In the genomic region with DNA sequence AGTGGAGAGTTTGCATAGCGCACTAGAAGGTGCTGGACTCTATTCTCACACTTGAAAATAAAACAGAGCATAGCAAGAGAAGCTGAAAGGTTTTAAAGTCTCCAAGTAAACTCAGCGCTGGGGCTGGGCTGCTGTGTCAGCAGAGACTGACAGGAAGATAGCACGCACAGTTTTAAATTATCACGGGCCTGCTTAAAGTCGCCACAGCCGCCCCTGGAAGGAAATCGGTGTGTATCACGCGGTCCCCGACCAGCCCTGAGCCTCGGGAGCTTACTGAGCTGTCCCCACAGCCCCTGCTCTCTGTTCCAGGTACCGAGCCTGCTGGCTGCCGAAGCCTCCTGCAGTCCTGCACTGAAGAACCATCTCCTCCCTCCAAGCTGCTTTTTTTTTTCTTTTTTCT, we compare ENCODE assay signal across 12 mouse cellular contexts. TPM values are rescaled to one million over a fixed set of nuclear protein-coding genes. Genes with fewer than 3 reads are reported as not detected.
DNase-seq lines count a peak whose midpoint lies in the region; ATAC-seq lines count a peak whose summit lies in the region.
"Had no signal": no experiment of that assay in that cellular context is flagged by ENCODE, and none has a peak within 500 bp of the region (broad histone marks: within the 10 kb centered on the region; RNA-seq: fewer than 3 reads in every experiment).

No protein-coding gene starts in this region.

- H3K36me3 ChIP-seq in heart, embryonic 10.5 days, result 0 out of 2 replicates have a peak, but pooled peaks cover 2% of the 10 kb centered on the region
- H3K36me3 ChIP-seq in stomach, embryonic 15.5 days, result no peaks in the 10 kb centered on the region

- WGBS in heart, embryonic 10.5 days, result 38% methylated on average over 13 of the region's 13 CpGs
- 45% methylated on average over 13 of the region's 13 CpGs for WGBS in stomach, embryonic 15.5 days

- intact Hi-C loops in left cerebral cortex, postnatal 25 days (cut with DNase I), result no loop called here

- peaks cover 70% of the 10 kb centered on the region for H3K4me1 ChIP-seq in heart, embryonic 10.5 days
- H3K4me1 ChIP-seq in stomach, embryonic 15.5 days, result peaks cover 24% of the 10 kb centered on the region

- no peak for ATAC-seq in stomach, embryonic 15.5 days (ENCODE audit: insufficient read depth, low FRiP score, low read depth)

- no peak overlapping the region for H3K4me3 ChIP-seq in heart, embryonic 10.5 days
- H3K4me3 ChIP-seq in stomach, embryonic 15.5 days (replicated peaks), result no peak overlapping the region

- no peaks in the 10 kb centered on the region for H3K9me3 ChIP-seq in heart, embryonic 10.5 days
- no peaks in the 10 kb centered on the region for H3K9me3 ChIP-seq in stomach, embryonic 15.5 days

- no peak overlapping the region for H3K4me2 ChIP-seq in stomach, embryonic 15.5 days

- H3K27me3 ChIP-seq in heart, embryonic 10.5 days (ENCODE audit: insufficient read depth, poor library complexity, severe bottlenecking), result no peaks in the 10 kb centered on the region
- no peaks in the 10 kb centered on the region for H3K27me3 ChIP-seq in stomach, embryonic 15.5 days (replicated peaks)

- H3K27ac ChIP-seq in heart, embryonic 10.5 days, result peak overlapping the region; percentile 52; the same call in 1 of the 2 replicates
- peak overlapping the region; percentile 57; the same call in 1 of the 2 replicates for H3K27ac ChIP-seq in stomach, embryonic 15.5 days

- no peak for DNase-seq in heart, embryonic 10.5 days (ENCODE audit: low spot score)
- DNase-seq in heart, adult 11 months, result no peak
- peak; percentile 7 for DNase-seq in right cerebral cortex, postnatal 14 days
- no peak for DNase-seq in right cerebral cortex, postnatal 4 days
- peak; percentile 73 for DNase-seq in liver
- no peak for DNase-seq in left cerebral cortex, postnatal 25 days (ENCODE audit: low spot score in 2 of 2)
- no peak for DNase-seq in T-cell, adult 2 months (ENCODE audit: low spot score)
- DNase-seq: B cell, adult 2 months; cerebellum, postnatal 14 days; kidney, adult 18-20 months; spleen, adult 18-20 months had no signal

- no peak overlapping the region for H3K9ac ChIP-seq in stomach, embryonic 15.5 days

RNA-seq across cellular contexts. Expression of gene Slc9a1, which starts 32.5 kb away (rescaled TPM):
- polyA plus RNA-seq in heart, embryonic 10.5 days (2016; fragmentation: Nextera tagmentation; extraction: Ambion mirVana), result 7.6 and 8.2 TPM in 2 replicates
- 8.8 and 9.3 TPM in 2 replicates for polyA plus RNA-seq in stomach, embryonic 15.5 days (2015; fragmentation: Nextera tagmentation; extraction: Ambion mirVana)
- 10 to 100 TPM; 46.0 to 51.9 TPM for total RNA-seq in left cerebral cortex, postnatal 25 days (2021)

RNA-seq across cellular contexts. Expression of gene Wdtc1, which starts 48.7 kb away (rescaled TPM):
- polyA plus RNA-seq in heart, embryonic 10.5 days (2016; fragmentation: Nextera tagmentation; extraction: Ambion mirVana), result 13.4 and 14.2 TPM in 2 replicates
- polyA plus RNA-seq in stomach, embryonic 15.5 days (2015; fragmentation: Nextera tagmentation; extraction: Ambion mirVana), result 18.6 and 24.2 TPM in 2 replicates
- 10 to 100 TPM; 58.0 to 59.7 TPM for total RNA-seq in left cerebral cortex, postnatal 25 days (2021)

Comparison
In these comparisons a context has a peak if more than half of its experiments do, and no peak if none do; other contexts are left out.
1. DNase-seq: peak in right cerebral cortex, postnatal 14 days (single experiment) and liver (single experiment); none in heart, embryonic 10.5 days (single experiment), heart, adult 11 months (single experiment), right cerebral cortex, postnatal 4 days (single experiment), left cerebral cortex, postnatal 25 days (0 of 2) and T-cell, adult 2 months (single experiment).